Mouse (Mus musculus): ENCODE measurements around the gene Inpp5k.

Inpp5k gene

GRCm38 (mm10) chr11:75653781-75654470 lies 23.1 kb downstream of the Inpp5k start:
- in situ Hi-C loops (cut with MboI, MseI): no loop called here

DNA sequence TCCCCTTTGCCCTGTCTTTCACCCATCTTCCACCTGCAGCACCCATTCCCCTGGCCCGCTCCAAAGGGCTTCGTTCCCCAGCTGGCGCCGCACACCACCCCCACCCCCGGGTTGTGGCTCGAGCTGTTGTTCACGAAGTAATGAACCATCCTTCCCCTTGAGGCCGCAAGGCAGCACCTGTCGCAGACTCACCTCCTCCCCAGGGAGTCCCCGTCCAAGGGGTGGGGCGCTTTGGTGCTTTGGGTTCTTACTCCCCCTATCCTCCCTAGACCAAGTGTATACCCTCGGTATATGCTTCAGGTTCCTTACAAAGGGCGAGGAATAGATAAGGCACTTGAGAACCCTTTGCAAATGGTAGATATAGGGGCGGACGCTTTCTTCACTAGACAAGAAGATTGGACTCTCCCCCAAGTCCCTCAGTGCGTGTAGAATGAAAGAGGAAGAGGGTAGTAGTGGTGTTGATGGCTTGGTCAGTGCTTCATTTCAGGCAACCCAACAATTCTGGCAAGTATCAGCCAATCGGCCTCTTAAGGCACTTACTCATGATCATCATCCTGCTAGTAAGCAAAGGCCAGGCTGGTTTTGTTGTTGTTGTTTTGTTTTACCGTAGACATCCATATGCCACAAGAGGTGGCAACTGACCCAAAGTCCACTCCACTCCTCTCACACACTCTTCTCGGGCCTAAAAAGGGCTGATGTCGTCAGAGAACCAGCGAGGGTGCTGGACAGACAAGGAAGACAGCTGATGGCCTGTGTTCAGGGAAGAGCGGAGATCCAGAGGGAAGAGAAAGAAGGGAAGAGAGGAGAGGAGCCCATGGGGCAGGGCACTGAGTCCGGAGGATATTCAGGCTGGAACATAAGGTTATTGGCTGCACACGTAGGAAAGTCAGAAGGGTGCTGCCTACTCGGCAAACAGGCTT lies 23.9 kb downstream of the Inpp5k start:
- in situ Hi-C loops (cut with MboI, MseI): no loop called here

- in situ Hi-C loops (cut with MboI, MseI): no loop called here
These were observed 25.1 kb downstream of the Inpp5k start for GRCm38 (mm10) chr11:75655621-75656545.

DNA sequence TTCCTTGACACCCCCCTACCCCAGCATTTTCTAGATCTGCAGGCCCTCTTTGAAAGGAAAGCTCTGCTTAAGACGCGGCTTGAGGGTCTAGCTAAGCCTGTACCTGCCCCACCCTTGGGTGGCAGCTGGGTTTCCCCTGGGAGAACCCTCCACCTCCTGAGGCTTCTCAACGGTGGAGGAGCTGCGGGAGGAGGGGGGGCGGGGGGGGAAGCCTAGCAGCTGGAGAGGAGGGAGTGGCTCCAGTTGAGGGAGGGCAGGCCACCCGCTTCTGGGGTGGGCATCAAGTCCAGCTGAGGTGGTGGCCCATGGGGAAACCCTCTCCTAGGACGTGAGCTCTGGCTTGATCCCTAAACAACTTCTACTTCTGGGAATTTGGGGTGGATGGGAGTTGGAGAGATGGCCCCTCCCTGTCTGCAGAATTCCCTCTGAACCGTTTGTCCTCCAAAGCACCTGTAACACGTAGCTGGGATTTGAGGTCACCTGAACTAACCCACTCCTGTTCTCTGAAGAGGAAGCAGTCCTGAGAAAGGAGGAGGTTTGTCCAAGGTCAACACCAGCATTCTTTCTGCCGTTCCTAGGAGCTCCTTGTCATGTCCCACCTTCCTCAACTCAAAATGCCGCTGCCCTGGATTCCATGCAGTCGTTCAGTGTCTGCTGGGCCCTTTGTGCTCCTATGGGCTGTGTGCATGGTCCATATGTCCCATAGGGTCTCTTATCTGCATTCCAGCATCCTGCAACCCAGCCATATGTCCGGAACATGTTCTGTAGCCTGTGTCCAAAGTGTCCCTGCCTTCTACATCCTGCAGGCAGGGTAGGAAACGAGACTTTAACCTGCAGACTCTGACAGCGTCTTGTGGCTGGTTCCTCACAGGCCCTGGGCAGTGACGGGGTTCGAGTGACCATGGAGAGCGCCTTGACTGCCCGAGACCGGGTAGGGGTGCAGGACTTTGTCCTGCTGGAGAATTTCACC lies 26.1 kb downstream of the Inpp5k start:
- in situ Hi-C loops (cut with MboI, MseI): no loop called here

- in situ Hi-C loops (cut with MboI, MseI): no loop called here
These were observed 27.1 kb downstream of the Inpp5k start for GRCm38 (mm10) chr11:75657841-75658240.

DNA sequence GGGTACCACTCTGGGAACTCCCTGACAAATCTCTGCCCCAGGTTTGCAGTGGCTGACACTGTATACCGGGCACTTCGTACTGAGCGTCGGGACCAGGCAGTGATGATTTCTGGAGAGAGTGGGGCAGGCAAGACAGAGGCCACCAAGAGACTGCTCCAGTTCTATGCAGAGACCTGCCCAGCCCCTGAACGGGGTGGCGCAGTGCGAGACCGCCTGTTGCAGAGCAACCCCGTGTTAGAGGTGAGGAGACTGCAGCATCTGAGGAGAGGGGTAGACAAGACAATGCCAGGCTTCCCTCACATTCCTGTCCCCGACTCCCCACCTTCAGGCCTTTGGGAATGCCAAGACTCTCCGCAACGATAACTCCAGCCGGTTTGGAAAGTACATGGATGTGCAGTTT lies 27.5 kb downstream of the Inpp5k start:
- in situ Hi-C loops (cut with MboI, MseI): no loop called here

DNA sequence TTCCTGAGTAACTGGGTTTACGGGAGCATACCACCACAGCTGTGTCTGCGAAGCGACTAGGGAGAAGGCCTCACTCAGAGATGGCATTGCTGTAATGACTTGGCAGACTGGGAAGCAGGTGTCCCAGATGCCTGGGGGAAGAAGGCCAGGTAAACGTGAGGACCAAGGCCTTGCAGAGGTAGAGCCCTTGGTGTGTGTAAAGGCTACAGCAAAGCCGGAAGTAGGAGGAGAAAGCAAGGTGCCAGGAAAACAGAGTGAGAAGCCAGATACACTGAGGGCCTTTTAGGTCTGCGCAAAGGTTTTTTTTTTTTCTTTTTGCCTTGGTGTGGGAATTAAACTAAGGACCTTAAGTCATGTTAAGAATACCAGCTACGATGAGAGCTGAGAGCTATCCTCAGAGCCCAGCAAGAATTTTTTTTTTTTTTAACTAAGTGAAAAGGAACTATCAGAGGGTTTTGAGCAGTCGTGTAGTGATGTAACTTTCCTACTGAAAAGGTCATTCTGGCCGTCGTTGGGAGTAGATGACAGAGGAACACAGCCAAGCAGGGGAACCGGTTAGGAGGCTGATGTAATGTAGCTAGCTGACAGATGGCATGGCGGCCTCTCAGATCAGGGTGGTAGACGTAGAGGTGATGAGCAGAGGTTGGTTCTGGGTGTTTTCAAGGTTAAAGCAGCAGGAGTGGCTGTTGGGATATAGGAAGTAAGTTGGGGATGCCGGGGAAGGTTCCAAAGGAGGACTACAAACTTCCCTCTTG lies 28.4 kb downstream of the Inpp5k start:
- in situ Hi-C loops (cut with MboI, MseI): no loop called here

DNA sequence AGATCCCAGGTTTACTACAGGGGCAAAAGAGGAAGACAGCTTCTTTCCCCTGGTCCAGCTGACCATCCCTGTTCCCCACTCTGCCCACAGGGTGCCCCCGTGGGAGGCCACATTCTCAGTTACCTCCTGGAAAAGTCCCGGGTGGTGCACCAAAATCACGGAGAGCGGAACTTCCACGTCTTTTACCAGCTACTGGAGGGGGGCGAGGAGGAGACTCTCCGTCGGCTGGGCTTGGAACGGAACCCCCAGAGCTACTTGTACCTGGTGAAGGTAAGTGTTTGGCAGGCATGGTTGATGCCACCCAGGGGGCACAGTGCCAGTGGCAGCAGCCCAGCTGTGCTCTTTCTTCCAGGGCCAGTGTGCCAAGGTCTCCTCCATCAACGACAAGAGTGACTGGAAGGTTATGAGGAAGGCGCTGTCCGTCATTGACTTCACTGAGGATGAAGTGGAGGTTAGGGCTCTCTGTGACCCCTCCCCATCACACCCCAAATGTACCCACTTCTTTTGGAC lies 29.3 kb downstream of the Inpp5k start:
- in situ Hi-C loops (cut with MboI, MseI): no loop called here

- in situ Hi-C loops (cut with MboI, MseI): no loop called here
These were observed 30.4 kb downstream of the Inpp5k start for GRCm38 (mm10) chr11:75660941-75661800.

- in situ Hi-C loops (cut with MboI, MseI): no loop called here
These were observed 31.3 kb downstream of the Inpp5k start for GRCm38 (mm10) chr11:75662131-75662530.

DNA sequence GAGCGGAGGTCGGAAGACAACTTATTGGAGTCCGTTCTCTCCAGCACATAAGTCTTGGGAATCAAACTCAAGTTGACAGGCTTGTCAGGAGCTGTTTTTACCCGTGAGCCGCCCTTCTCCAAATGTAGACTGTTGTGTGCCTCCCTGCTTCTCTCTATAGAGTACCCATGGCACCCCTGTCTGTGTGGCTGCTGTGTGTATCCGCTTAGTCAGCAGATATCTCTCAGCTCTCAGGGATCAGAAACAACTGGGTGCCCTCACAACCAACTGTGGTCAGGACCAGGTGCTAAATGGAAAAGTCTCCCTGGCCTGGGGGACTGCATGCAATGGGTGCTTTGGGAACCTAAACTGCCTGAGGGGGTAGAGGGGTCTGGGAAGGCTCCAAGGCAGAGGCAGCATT lies 35.5 kb downstream of the Inpp5k start:
- in situ Hi-C loops (cut with MboI, MseI): no loop called here

GRCm38 (mm10) chr11:75668621-75669020 lies 37.8 kb downstream of the Inpp5k start:
- in situ Hi-C loops (cut with MboI, MseI): no loop called here

- in situ Hi-C loops (cut with MboI, MseI): no loop called here
These were observed 38.5 kb downstream of the Inpp5k start for GRCm38 (mm10) chr11:75669176-75669852.

GRCm38 (mm10) chr11:75669853-75670200 lies 39.0 kb downstream of the Inpp5k start:
- in situ Hi-C loops (cut with MboI, MseI): no loop called here

DNA sequence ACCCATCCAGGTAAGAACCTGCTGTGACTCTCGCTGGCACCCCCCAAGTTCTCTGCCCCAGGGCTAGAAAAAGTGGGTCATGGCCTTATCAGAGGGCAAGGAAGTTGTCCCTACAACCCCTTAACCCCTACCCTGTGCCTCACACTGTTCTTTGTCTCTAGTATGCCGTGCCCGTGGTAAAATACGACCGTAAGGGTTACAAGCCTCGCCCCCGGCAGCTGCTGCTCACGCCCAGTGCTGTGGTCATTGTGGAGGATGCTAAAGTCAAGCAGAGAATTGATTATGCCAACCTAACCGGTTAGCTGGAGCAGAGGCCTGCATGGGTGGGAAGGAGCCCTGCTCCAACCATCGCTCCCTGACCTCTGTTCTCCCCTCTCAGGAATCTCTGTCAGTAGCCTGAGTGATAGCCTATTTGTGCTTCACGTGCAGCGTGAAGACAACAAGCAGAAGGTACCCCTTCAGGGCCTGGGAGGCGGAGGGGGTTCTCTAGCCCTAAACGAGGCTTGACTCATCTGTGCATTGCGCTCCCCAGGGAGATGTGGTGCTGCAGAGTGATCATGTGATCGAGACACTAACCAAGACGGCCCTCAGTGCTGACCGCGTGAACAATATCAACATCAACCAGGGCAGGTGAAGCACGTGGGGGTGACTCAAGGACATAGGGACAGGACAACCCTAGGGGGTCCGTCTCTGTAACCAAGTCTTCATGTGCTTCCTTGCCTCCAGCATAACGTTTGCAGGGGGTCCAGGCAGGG lies 40.8 kb downstream of the Inpp5k start:
- in situ Hi-C loops (cut with MboI, MseI): no loop called here

DNA sequence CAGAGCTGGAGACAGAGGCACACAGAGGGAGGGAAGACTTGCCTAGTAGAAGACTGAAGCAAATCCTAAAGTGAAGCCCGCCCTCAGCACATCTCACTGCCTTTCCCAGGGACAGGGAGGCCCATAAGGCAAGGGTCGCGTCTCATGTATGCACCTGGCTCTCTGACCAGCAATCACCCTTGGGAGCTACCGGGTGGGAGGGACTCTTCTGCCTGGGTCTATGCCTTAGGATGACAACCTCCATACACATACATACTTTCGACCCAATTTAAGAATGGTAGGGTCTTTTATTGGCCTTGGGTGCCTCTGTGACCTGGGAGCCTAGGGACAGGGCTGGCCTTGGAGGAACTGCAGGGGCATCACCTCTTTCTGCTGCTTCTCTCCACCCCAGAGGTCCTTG lies 42.6 kb downstream of the Inpp5k start:
- in situ Hi-C loops (cut with MboI, MseI): no loop called here

GRCm38 (mm10) chr11:75674875-75675274 lies 44.1 kb downstream of the Inpp5k start:
- in situ Hi-C loops (cut with MboI, MseI): no loop called here

Measured in T-helper 17 cell (primary cell).